Mouse (Mus musculus) small intestine, adult 2 months (tissue): ENCODE measurements around the gene Chst11.

Experiments used
- CTCF ChIP-seq: fragments of 200-500 bp; IDR thresholded peaks from 2 replicates; pipeline ENCODE4 v1.5.1; 2012; ENCODE audit warnings: low read depth, mild to moderate bottlenecking, control low read depth, inconsistent platforms, low read length, moderate library complexity, mixed read lengths; ENCODE audit not compliant: insufficient replicate concordance, insufficient read length; ENCODE audit errors: extremely low read depth
- POLR2A ChIP-seq: fragments of 200-500 bp; IDR thresholded peaks from 2 replicates; pipeline ENCODE4 v1.6.1; 2012; ENCODE audit warnings: low read depth, mild to moderate bottlenecking, control low read depth, inconsistent platforms, low read length, moderate library complexity

- no peak for TF ChIP-seq CTCF
- no peak for TF ChIP-seq POLR2A
These were observed 12.2 kb downstream of the Chst11 start for GRCm38 (mm10) chr10:82997460-82997859.
